Mouse (Mus musculus) T-helper 17 cell (primary cell): Measurements from ENCODE around the gene Avil.

ENCODE experiments used
- in situ Hi-C, 2 experiments: fragments of 300-600 bp; cut with MboI, MseI; formaldehyde crosslinking; loops; 1 replicate in 1 of 2; 2 replicates in 1 of 2; pipeline ENCODE4 v1.15.1; 2025; ENCODE audit warnings: high pct_unique_total_duplicates in 2 of 2

Avil gene

DNA sequence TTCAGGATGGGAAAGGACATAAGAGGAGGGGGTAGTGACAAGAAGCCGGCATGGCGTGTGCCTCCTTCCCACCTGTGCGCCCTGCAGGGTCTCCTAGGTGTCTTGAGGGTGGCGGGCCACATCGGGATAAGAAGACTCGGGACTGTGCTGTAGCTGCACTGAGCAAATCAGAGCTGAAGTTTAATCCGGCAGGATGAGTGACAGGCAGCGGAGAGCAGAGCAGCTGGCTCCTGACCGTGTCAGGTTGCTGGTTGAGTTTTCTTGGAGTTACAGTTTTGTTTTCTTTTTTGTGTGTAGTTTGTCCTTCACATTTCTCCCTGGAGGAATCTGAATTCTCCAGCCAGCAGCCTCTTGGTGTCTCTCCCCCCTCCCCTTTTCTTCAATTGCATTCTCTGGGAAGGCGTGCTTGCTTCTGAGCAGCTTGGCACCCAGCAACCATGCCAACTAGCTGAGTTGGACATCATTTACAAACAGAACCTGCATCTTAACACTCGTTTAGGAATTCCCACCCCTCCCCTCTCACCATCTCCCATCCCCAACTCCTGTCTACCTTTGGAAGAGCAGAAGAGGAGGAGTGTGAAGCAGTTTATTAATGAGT, 19.5 kb upstream of the Avil start:
- in situ Hi-C loops: loop anchor here in 1 of 2 experiments (5.0 kb wide), 2 partner anchors 51 to 54 kb away; partner anchors contain the start of gene Tsfm

DNA sequence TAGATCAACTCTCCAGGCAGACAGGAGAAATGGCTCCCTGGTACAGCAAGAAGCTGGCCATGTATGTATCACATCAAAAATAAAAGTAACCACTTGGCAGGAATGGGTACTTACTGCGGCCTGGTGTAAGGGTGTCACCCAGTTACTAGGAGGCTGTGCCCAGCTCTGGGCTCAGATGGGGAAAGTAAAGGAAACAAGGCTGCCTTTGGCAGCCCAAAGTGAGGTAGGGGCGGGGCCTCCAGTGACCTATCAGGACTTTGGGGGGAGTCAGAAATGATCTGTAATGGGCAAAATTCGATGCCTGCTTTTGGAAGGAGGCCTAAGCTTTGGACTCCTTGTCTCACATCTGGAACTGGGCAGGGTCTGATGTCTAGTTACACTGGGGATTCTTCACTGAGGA, 18.8 kb upstream of the Avil start:
- in situ Hi-C loops: loop anchor here in 1 of 2 experiments (5.0 kb wide), 2 partner anchors 51 to 54 kb away; partner anchors contain the start of gene Tsfm

GRCm38 (mm10) chr10:126983193-126983725, 17.2 kb upstream of the Avil start:
- in situ Hi-C loops: loop anchor here in 1 of 2 experiments (5.0 kb wide), 2 partner anchors 49 to 56 kb away; partner anchors contain the start of gene Tsfm

GRCm38 (mm10) chr10:126984189-126985004, 16.1 kb upstream of the Avil start:
- in situ Hi-C loops: loop anchor here in 1 of 2 experiments (5.0 kb wide), 2 partner anchors 48 to 57 kb away; partner anchors contain the start of gene Tsfm

- in situ Hi-C loops: no loop called here
Observed at GRCm38 (mm10) chr10:126985127-126985526, 15.4 kb upstream of the Avil start.

DNA sequence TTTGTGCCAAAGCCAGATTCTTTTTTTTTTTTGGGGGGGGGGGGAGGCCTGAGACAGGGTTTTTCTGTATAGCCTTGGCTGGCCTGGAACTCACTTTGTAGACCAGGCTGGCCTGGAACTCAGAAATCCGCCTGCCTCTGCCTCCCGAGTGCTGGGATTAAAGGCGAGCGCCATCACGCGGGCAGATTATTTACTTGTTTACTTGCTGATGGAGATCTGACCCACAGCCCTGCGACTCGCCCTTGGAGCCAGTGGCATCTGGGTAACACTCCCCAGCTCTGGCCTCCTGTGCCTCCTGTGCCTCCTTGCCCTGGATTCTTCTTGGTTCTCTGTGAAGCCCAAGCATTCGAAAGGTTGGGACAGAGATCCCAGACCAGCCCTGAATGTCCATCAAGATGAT, 14.9 kb upstream of the Avil start:
- in situ Hi-C loops: no loop called here

GRCm38 (mm10) chr10:126986541-126986961, 14.0 kb upstream of the Avil start:
- in situ Hi-C loops: no loop called here

GRCm38 (mm10) chr10:126987183-126988118, 13.1 kb upstream of the Avil start:
- in situ Hi-C loops: no loop called here

GRCm38 (mm10) chr10:126988513-126989165, 11.9 kb upstream of the Avil start:
- in situ Hi-C loops: no loop called here

GRCm38 (mm10) chr10:126990313-126991056, 10.0 kb upstream of the Avil start:
- in situ Hi-C loops: loop anchor here in 1 of 2 experiments (5.0 kb wide), 1 partner anchor 73 kb away; no protein-coding TSS in a partner anchor

DNA sequence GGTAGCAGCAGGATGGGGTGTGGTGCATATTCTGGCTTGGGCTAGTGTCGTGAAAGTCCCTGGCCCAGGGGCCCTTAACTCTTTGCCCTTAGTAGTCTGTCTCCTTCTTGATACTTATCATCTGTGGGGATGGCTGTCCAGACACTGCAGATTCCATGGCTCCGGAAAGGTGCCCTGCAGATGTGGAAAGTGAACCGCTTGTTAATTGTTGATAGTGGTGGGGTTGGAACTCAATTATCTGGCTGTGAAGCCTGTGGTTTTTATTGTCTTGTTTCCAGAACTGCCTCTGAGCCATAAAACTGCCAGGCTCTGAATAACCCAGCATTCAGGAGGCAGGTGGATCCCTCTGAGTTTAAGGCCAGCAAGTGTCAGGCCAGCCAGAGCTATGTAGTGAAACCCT, 8.8 kb upstream of the Avil start:
- in situ Hi-C loops: loop anchor here in 1 of 2 experiments (5.0 kb wide), 1 partner anchor 74 kb away; no protein-coding TSS in a partner anchor

DNA sequence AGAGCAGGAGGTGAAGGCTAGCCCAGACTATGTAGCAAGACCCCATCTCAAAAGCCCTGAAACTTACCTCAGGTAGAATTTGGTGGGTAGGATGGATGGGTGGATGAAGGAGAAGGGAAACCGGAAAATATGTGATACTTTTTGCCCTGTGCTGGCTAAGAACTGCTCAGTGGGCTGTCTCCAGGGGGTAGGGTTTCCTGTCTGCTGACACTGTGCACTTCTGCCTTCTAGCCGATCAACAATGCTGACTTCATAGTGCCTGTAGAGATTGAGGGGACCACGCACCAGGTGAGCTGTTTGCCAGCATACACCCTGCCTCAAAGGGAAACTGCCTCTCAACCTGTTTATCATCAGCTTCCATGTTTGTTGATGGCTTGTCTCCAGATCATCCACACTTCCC, 6.9 kb upstream of the Avil start:
- in situ Hi-C loops: loop anchor here in 1 of 2 experiments (5.0 kb wide), 1 partner anchor 76 kb away; no protein-coding TSS in a partner anchor

DNA sequence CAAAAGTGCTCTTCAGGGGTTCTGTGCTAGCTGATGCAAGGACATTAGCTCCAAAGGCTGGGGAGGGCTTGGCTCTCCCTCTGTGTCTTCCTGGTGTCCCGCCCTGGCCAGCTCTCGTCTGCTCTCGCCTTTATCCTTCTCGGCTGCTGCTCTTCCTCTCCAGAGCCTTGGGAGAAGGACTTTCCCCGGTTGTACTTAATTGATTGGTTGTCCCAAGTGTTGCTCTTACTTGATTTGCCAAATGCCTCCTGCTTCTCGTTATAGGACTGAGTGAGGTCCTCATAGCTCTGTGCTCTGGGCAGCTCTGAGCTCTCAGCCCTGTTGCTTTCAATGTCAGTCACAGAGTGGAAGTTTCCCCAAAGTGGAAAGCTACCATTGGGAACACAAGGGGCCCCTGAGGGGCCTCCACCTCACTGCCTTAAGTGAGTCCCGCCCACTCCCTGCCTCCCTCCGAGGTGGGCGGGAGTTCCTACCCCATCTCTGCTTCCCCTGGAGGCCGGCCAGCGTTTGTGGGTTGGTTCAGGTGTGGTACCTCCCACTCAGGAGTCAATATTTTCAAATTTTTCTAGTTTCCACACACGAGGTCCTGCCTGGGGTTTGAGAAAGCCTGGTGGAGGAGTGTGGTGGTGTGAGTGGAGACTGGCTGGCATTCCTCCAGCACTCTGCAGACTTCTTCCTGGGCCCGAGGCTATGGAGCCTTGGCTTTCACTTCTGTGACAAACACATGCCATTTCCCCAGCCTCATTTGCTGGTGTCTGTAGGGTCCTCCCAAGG, 3.0 kb upstream of the Avil start:
- in situ Hi-C loops: no loop called here

GRCm38 (mm10) chr10:127001297-127001696, 788 bp downstream of the Avil start:
- in situ Hi-C loops: no loop called here

DNA sequence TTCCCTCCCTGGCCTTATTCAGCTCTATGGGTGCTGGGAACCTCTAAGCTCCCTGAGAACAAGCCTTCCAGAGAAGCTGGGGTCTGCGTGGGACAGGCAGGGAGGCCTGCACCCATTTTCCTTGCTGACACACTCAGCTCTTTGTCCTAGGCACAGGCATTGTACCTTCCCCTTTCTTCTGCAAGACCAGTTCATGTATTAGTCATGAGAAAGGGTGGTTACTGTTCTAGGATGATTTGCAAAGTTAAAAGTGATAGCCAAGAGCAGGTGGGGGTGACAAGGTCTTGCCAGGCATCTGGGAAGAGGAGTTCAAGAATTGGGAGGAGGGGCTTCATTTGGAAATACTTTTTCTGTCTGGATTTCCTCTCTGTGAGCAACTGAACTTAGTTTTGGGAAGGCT, 1.5 kb downstream of the Avil start:
- in situ Hi-C loops: no loop called here

GRCm38 (mm10) chr10:127002765-127003164, 2.3 kb downstream of the Avil start:
- in situ Hi-C loops: no loop called here

DNA sequence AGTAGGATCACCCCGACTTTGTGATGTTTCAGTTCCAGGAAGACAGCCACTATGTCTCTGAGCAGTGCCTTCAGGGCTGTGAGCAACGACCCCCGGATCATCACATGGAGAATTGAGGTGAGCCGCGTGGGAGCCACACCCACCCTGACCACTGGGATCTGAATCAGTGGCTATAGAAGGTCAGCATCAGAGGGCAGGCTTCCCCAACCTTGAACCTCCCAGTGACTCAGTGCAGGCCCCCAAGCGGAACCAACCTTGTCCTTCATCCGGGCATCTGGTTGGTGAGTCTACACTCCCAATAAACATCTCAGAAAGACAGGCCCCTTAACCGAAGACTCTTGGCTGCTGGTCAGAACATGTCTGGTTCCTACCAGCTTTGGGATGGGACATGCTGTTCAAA, 2.8 kb downstream of the Avil start:
- in situ Hi-C loops: no loop called here

DNA sequence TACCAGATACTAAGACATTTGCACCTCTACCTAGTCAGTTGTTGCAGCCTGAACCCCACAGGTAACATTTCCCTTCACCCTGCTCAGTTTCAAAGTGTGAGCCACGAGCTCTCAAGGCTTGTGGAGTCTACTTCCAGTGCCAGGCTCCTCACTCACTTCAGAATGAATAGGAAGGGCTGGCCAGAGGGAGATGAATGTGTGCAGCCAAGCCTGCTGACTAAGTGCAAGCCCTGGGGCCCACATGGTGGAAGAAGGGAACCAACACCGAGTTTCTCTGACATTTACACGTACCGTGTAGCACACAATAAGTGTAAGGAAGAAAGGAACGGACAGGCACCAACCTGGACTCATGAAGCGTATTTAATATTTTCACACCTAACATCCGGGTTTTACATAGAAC, 3.3 kb downstream of the Avil start:
- in situ Hi-C loops: no loop called here

DNA sequence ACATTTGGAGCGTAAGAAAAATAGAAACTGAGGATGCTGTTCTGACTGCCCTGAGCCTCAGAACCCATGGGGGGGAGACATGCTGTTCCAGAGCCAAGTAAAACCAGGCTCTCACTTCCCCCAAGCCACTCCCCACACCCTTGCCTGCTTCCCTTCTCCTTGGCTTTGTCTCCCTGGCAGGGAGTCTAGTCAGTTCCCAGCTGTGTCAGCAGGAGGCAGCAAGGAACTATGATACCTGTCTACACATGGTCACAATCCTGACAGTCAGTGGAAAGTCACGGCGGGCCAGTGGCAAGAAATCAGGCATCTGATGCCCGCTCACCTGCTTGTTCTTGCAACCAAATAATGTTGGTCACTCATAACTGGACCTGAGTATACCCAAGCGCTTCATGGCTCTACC, 16.0 kb downstream of the Avil start:
- in situ Hi-C loops: no loop called here
